Mouse (Mus musculus): ENCODE data around the gene Rpe. TPM values are rescaled to one million over a fixed set of nuclear protein-coding genes. Genes with fewer than 3 reads are reported as not detected.

Gene Rpe
- total RNA-seq (2014; rRNA removed) (22.9 and 32.7 TPM in 2 replicates), polyA plus RNA-seq (2015; fragmentation: Nextera tagmentation; extraction: Ambion mirVana) (19.5 and 21.6 TPM in 2 replicates)

DNA sequence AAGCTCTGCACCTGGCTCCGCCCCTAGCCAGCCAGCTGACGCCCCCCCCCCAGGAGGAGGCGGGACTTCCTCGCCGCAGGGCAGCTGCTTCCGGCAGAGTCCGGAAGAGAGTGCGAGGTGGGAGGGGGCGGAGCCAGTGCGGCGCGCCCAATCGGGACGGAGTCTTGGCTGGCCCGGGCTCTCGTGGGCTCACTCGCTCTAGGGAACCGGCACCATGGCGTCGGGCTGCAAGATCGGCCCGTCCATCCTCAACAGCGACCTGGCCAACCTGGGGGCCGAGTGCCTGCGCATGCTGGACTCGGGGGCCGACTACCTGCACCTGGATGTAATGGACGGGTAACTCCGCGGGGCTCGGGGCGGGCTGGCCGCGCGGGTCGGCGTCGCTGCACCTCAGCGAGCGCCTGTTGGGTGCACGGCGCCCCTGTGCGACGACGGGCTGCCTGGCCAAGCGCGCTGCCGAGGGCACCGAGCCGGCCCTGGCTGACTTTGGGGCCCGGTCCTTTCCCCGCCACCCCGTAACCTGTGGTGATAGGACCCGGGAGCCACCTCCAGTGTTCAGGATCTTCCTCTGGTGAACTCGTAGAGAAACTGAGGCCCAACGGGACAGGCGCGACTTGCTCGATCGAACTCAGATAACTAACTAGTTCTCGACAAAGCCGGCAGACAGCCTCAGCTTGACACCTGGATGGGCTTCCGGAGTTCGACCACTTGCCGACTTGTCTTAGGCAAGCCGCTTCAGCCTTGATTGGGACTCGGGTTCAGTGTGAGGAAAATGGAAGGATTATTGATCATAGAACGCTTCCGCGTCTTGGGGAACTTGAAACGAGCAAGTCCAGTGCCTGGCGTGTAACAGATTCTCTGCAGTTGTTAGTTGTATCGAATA, at the start of gene Rpe:
Rpe (plus strand) TSS at position 139 of the 883 bp plus-strand sequence.
- Histone ChIP-seq H3K27ac (ENCODE audit: low read depth, low read length) (peak within 1 kb of the TSS; percentile 78), H3K27me3 (ENCODE audit: insufficient read depth, low read length) (no peaks in the 10 kb centered on the region), H3K4me2 (ENCODE audit: low read depth) (peak within 1 kb of the TSS; percentile 58), H3K4me3 (ENCODE audit: low read depth, low read length) (peak within 1 kb of the TSS; percentile 75), H3K36me3 (ENCODE audit: insufficient read depth) (no peaks in the 10 kb centered on the region), H3K9ac (peak within 1 kb of the TSS; percentile 81), H3K4me1 (ENCODE audit: insufficient read depth) (no peaks in the 10 kb centered on the region), H3K9me3 (ENCODE audit: low read length) (no peaks in the 10 kb centered on the region)
- TF ChIP-seq CTCF (IDR thresholded peaks at IDR 0.05; ENCODE audit: low read depth), result no peak; the same call in 1 of the 2 replicates
- ATAC-seq, result peak; percentile 100
- WGBS, result under 1% methylated on average over 73 of the region's 73 CpGs
- DNase-seq, result peak; percentile 96

DNA sequence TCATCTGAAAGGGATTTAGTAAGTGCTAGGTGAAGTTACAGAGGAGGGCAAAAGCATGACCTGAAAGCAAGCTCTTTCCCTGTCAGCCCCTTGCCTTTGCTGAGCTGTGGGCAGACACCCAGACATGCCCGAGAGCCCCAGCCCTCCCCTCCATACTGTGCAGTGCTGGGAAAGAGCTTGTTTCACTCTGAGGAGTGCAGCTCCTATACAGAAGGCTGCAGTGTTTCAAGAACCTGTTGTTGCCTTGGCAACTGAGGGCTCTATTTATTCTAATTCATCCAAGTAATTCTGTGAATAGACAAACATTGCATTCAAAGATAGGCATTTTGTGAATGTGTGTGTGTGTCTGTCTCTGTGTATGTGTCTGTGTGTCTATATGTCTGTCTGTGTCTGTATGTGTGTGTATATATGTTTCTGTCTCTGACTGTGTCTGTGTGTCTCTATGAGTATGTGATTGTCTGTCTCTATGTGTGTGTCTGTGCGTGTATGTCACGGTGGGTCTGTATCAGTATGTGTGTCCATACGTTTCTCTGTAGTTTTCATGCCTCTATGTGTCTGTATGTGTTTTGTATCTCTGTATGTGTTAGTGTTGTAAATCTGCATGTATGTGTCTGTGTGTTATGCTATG, 45.4 kb upstream of the Rpe start:
- 13% methylated on average over 4 of the region's 4 CpGs for WGBS
- Histone ChIP-seq H3K9me3 (ENCODE audit: low read length) (no peaks in the 10 kb centered on the region), H3K4me1 (ENCODE audit: insufficient read depth) (0 out of 2 replicates have a peak, but pooled peaks cover 3% of the 10 kb centered on the region), H3K27me3 (ENCODE audit: insufficient read depth, low read length) (no peaks in the 10 kb centered on the region), H3K36me3 (ENCODE audit: insufficient read depth) (no peaks in the 10 kb centered on the region), H3K9ac (no peak overlapping the region), H3K27ac (ENCODE audit: low read depth, low read length) (peak overlapping the region; percentile 62; the same call in 1 of the 2 replicates), H3K4me2 (ENCODE audit: low read depth) (no peak overlapping the region), H3K4me3 (ENCODE audit: low read depth, low read length) (no peak overlapping the region)
- ATAC-seq, result peak; percentile 97
- TF ChIP-seq CTCF (IDR thresholded peaks at IDR 0.05; ENCODE audit: low read depth), result no peak
- DNase-seq, result peak; percentile 61

DNA sequence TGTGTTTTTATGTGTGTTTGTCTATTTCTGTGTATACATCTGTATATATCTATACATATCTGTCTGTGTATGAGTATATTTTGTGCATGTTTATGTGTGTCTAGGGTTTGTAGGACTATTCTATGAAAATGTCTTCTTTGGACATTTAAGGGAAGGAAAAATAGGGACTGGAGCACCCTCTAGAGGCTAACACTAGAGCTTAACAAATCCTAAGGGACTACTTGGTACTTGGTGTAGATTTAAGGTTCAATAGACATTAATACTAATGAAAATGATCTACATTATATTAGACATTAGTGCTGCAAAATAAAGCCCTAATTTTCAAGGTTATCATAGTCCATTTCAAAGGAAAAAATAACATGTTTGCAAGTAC, 44.9 kb upstream of the Rpe start:
- DNase-seq (peak; percentile 79), ATAC-seq (peak; percentile 84)
- H3K36me3 ChIP-seq (ENCODE audit: insufficient read depth), result no peaks in the 10 kb centered on the region
- no peak overlapping the region; the same call in 1 of the 2 replicates for H3K27ac ChIP-seq (ENCODE audit: low read depth, low read length)
- no peaks in the 10 kb centered on the region for H3K9me3 ChIP-seq (ENCODE audit: low read length)
- H3K9ac ChIP-seq, result no peak overlapping the region
- H3K4me2 ChIP-seq (ENCODE audit: low read depth), result no peak overlapping the region
- no peaks in the 10 kb centered on the region for H3K27me3 ChIP-seq (ENCODE audit: insufficient read depth, low read length)
- TF ChIP-seq CTCF (IDR thresholded peaks at IDR 0.05; ENCODE audit: low read depth), result peak; percentile 77
- H3K4me3 ChIP-seq (ENCODE audit: low read depth, low read length), result no peak overlapping the region
- H3K4me1 ChIP-seq (ENCODE audit: insufficient read depth), result 0 out of 2 replicates have a peak, but pooled peaks cover 3% of the 10 kb centered on the region

DNA sequence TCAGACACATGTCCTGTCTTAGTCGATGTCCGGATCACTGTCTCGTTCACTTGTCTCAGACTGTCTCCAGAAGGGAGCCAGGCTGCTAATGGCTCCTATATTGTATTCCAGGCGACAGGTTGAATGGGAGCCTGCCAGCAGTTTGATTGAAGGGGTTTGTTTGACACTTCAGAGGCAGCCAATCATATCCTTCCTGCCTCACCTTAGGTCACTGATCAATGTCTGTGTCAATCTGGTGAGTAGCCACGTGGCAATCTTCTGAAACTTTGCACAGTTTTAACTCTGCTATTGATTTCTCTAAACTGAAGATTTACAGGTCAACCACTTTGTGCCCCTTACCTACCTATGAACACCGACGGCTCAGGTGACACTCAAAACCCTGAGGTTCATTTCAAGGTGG, 29.2 kb upstream of the Rpe start:
- H3K27ac ChIP-seq (ENCODE audit: low read depth, low read length), result no peak overlapping the region
- no peaks in the 10 kb centered on the region for H3K27me3 ChIP-seq (ENCODE audit: insufficient read depth, low read length)
- H3K4me1 ChIP-seq (ENCODE audit: insufficient read depth), result no peaks in the 10 kb centered on the region
- no peak for DNase-seq
- TF ChIP-seq CTCF (IDR thresholded peaks at IDR 0.05; ENCODE audit: low read depth), result no peak
- 63% methylated on average over 7 of the region's 7 CpGs for WGBS
- no peak overlapping the region for H3K4me3 ChIP-seq (ENCODE audit: low read depth, low read length)
- ATAC-seq, result no peak
- no peaks in the 10 kb centered on the region for H3K36me3 ChIP-seq (ENCODE audit: insufficient read depth)
- H3K9ac ChIP-seq, result no peak overlapping the region
- H3K9me3 ChIP-seq (ENCODE audit: low read length), result no peaks in the 10 kb centered on the region
- no peak overlapping the region for H3K4me2 ChIP-seq (ENCODE audit: low read depth)

GRCm38 (mm10) chr1:66672812-66673211, 27.8 kb upstream of the Rpe start:
- Histone ChIP-seq H3K27ac (ENCODE audit: low read depth, low read length) (no peak overlapping the region), H3K27me3 (ENCODE audit: insufficient read depth, low read length) (no peaks in the 10 kb centered on the region), H3K9ac (no peak overlapping the region), H3K36me3 (ENCODE audit: insufficient read depth) (no peaks in the 10 kb centered on the region), H3K9me3 (ENCODE audit: low read length) (no peaks in the 10 kb centered on the region), H3K4me1 (ENCODE audit: insufficient read depth) (no peaks in the 10 kb centered on the region), H3K4me2 (ENCODE audit: low read depth) (no peak overlapping the region), H3K4me3 (ENCODE audit: low read depth, low read length) (no peak overlapping the region)
- TF ChIP-seq CTCF (IDR thresholded peaks at IDR 0.05; ENCODE audit: low read depth), result no peak
- no peak for ATAC-seq
- 86% methylated on average over 7 of the region's 7 CpGs for WGBS
- no peak for DNase-seq

DNA sequence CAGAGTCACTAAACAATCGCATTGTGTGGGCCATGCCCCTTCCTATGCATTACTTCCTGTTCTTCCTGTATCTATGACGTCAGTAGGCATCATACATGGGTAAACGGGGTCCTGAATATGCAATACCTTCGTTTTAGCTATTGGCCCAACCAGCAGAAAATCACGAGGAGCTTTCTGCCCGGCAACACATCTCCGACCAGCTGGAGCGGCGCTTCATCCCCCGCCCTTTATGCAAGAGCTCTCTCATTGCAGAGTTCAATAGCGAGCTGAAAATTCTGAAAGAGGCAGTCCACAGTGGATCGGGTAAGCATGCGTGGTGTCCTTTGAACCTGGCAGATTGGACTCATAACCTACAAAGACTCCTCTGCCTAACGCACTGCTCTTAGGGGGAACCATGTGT, 22.7 kb upstream of the Rpe start:
- Histone ChIP-seq H3K9ac (no peak overlapping the region), H3K4me2 (ENCODE audit: low read depth) (no peak overlapping the region), H3K36me3 (ENCODE audit: insufficient read depth) (no peaks in the 10 kb centered on the region), H3K4me3 (ENCODE audit: low read depth, low read length) (no peak overlapping the region), H3K4me1 (ENCODE audit: insufficient read depth) (no peaks in the 10 kb centered on the region), H3K27ac (ENCODE audit: low read depth, low read length) (no peak overlapping the region), H3K27me3 (ENCODE audit: insufficient read depth, low read length) (no peaks in the 10 kb centered on the region), H3K9me3 (ENCODE audit: low read length) (no peaks in the 10 kb centered on the region)
- no peak for TF ChIP-seq CTCF (IDR thresholded peaks at IDR 0.05; ENCODE audit: low read depth)
- WGBS, result 62% methylated on average over 14 of the region's 14 CpGs
- DNase-seq (no peak), ATAC-seq (peak; percentile 51; the same call in 1 of the 2 replicates)

- ATAC-seq, result no peak
- WGBS, result 14% methylated on average over 2 of the region's 2 CpGs
- peak; percentile 49 for TF ChIP-seq CTCF (IDR thresholded peaks at IDR 0.05; ENCODE audit: low read depth)
- Histone ChIP-seq H3K4me1 (ENCODE audit: insufficient read depth) (no peaks in the 10 kb centered on the region), H3K4me3 (ENCODE audit: low read depth, low read length) (no peak overlapping the region), H3K4me2 (ENCODE audit: low read depth) (no peak overlapping the region), H3K27ac (ENCODE audit: low read depth, low read length) (no peak overlapping the region), H3K9ac (no peak overlapping the region), H3K36me3 (ENCODE audit: insufficient read depth) (no peaks in the 10 kb centered on the region), H3K9me3 (ENCODE audit: low read length) (no peaks in the 10 kb centered on the region), H3K27me3 (ENCODE audit: insufficient read depth, low read length) (no peaks in the 10 kb centered on the region)
- no peak for DNase-seq
Observed at GRCm38 (mm10) chr1:66678662-66679061, 22.0 kb upstream of the Rpe start.

All from forebrain, postnatal 0 days (tissue).